Mouse (Mus musculus) hindbrain, embryonic 10.5 days (tissue): ENCODE data around the gene Kcnk2. TPM values are rescaled to one million over a fixed set of nuclear protein-coding genes. Genes with fewer than 3 reads are reported as not detected.
A peak's percentile ranks its signal among the peaks of the same experiment; 100 is the strongest.
"Not testable (repeated sequence)": the region's sequence is repeated elsewhere in the genome, so short reads cannot be mapped to it uniquely, and the experiment has no call there.

Experiments used
- DNase-seq: peaks from one replicate; pipeline ENCODE4 v3.0.0-alpha.2; 2017; ENCODE audit warnings: low spot score
- H3K27ac ChIP-seq: fragments of 300-500 bp; sonication (generic); 2 replicates; pipeline ENCODE4 v1.5.1; 2016; ENCODE audit warnings: mild to moderate bottlenecking, moderate library complexity
- H3K27me3 ChIP-seq: fragments of 300-500 bp; sonication (generic); 2 replicates; pipeline ENCODE4 v1.6.1; 2016; ENCODE audit warnings: mild to moderate bottlenecking; ENCODE audit not compliant: poor library complexity, insufficient read depth, severe bottlenecking
- H3K36me3 ChIP-seq: fragments of 300-500 bp; sonication (generic); 2 replicates; pipeline ENCODE4 v1.6.1; 2016; ENCODE audit warnings: mild to moderate bottlenecking, moderate library complexity
- H3K4me1 ChIP-seq: fragments of 300-500 bp; sonication (generic); replicated peaks from 2 replicates; pipeline ENCODE4 v1.6.1; 2016; ENCODE audit warnings: mild to moderate bottlenecking
- H3K4me3 ChIP-seq: fragments of 300-500 bp; sonication (generic); 2 replicates; pipeline ENCODE4 v1.5.1; 2016; ENCODE audit warnings: mild to moderate bottlenecking, moderate library complexity
- H3K9me3 ChIP-seq: fragments of 300-500 bp; sonication (generic); 2 replicates; pipeline ENCODE4 v1.6.1; 2016; ENCODE audit warnings: mild to moderate bottlenecking, moderate library complexity
- WGBS: fragments of 180-500 bp; shearing (Covaris S2); methylation state at CpG from one replicate; pipeline ENCODE4 v1.1.7; 2016; 5-methylcytosine and 5-hydroxymethylcytosine counted together
- polyA plus RNA-seq: library from polyadenylated mRNA; unstranded; fragments of >200 nt; fragmentation: Nextera tagmentation; extraction: Ambion mirVana; gene quantifications from 2 replicates; pipeline ENCODE4 v1.2.1, GENCODE M21; 2016

Kcnk2 gene
- polyA plus RNA-seq, 1 experiment from 2014 or later: 3.2 TPM

DNA sequence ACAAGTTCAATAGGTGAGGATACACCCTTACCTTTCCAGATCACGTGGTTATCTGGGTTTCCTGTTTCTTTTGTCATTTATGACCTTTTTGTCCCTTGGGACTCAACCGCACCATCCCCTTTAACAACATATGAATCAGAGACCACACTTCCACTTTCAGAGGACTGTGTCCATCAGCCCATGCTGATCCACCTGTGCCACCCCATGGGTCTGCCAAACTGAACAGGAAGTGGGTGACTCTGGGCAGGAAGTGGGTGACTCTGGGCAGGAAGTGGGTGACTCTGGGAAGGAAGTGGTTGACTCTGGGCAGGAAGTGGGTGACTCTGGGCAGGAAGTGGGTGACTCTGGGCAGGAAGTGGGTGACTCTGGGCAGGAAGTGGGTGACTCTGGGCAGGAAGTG is 158.9 kb downstream of the Kcnk2 start:
- H3K9me3 ChIP-seq, H3K36me3 ChIP-seq, H3K27me3 ChIP-seq, DNase-seq, H3K4me3 ChIP-seq, H3K27ac ChIP-seq, H3K4me1 ChIP-seq: not testable (repeated sequence)
- WGBS: 81% methylated on average over 2 of the region's 2 CpGs

DNA sequence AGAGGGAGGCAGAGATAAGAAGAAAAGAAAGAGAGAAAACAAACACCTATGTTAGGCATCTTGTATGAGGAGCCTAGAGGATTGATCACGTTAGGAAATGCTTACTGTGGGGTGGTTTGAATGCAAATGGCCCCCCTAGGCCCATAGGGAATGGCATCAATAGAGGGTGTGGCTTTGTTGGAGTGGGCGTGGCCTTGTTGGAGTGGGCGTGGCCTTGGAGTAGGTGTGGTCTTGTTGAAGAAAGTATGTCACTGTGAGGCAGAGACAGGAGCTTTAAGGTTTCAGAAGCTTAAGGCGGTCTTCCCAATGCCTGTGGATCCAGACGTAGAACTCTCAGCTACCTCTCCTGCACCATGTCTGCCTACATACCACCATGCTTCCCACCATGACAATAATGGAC is 166.8 kb downstream of the Kcnk2 start:
- Histone ChIP-seq H3K27ac (no peak overlapping the region), H3K36me3 (no peaks in the 10 kb centered on the region), H3K9me3 (no peaks in the 10 kb centered on the region), H3K4me3 (no peak overlapping the region), H3K27me3 (no peaks in the 10 kb centered on the region), H3K4me1 (no peaks in the 10 kb centered on the region)
- 60% methylated on average over 5 of the region's 5 CpGs for WGBS
- no peak for DNase-seq

DNA sequence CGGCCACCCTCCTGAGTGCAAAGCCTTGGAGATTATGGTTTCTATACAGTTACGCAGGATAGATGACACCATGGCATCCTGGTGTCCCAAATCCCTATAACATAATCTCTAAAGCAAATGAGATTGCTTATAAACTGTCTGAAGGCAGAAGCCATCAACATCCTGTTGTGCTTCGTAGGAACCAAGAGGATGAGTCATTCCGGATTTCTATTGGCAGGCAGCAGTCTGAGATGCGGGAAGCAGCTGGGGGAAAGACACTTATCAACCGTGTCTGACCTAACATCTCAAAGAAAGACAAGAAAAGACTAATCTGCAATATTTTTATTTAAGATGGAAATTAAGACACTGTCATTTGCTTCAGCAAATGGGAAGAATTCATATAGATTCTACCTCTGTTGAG is 169.2 kb downstream of the Kcnk2 start:
- WGBS: 87% methylated on average over 6 of the region's 6 CpGs
- DNase-seq: no peak
- no peaks in the 10 kb centered on the region for H3K27me3 ChIP-seq
- H3K36me3 ChIP-seq: no peaks in the 10 kb centered on the region
- no peak overlapping the region for H3K4me3 ChIP-seq
- H3K4me1 ChIP-seq: peaks cover 12% of the 10 kb centered on the region
- no peaks in the 10 kb centered on the region for H3K9me3 ChIP-seq
- no peak overlapping the region for H3K27ac ChIP-seq

DNA sequence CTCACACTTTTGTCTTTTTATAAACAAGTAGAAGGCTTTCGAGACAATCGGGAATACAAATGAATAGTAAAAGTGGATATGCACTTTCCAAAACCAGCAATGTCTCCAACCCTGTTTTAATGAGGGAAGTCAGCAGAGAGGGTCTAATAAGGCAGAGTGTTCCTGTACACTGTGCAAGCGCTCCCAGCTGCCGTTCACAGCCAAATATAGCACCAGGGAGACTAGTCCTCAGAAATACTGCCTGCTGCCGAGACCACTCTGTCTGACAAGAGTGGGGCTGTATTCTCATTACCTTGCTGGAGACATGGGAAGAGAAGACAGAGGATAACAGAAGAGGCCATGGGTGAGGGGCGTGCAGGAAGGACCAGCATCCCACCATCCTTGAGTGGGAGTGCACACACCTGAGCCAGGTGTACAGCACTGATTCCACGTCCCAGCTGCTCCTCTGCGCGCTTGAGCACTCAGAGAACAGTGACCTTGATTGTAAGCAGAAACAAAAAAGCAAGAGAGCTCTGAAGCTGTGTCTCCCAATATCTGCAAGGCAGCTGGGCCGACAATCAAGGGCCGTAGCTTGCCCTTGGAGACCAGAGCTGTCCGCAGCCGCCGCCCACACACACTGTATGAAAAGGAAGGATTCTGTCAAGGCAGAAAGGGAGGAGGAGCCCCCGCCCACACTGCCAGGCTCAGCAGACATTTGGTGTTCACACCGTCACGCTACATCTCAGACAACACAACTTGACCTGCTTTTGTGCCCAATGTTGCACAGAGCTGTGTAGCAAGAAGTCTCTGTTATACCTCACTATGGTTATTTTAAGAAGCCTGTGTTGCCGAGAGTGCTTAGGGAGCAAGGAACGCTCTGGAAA is 173.6 kb downstream of the Kcnk2 start:
- 67% methylated on average over 19 of the region's 19 CpGs for WGBS
- peak overlapping the region; percentile 23; the same call in 1 of the 2 replicates for H3K27ac ChIP-seq
- no peaks in the 10 kb centered on the region for H3K9me3 ChIP-seq
- H3K4me3 ChIP-seq: no peak overlapping the region
- H3K27me3 ChIP-seq: no peaks in the 10 kb centered on the region
- peaks cover 12% of the 10 kb centered on the region for H3K4me1 ChIP-seq
- H3K36me3 ChIP-seq: no peaks in the 10 kb centered on the region
- peak; percentile 16 for DNase-seq

DNA sequence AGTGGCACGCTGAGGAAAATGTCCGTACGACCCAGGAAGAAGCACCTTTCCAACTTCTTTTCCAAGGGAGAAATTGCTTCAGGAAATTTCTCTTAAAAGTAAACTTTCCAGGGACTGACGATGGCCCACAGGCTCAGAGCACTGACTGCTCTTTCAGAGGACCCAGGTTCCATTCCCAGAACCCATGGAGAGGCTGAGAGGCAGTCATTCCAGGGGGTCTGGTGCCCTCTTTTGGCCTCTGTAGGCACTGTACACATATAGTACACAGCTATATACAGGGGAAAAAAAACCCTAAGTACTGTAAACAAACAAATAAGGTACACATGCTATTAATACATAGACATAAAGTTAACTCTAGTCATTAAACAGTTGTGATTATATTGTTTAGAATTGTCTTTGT is 174.6 kb downstream of the Kcnk2 start:
- 62% methylated on average over 4 of the region's 4 CpGs for WGBS
- H3K9me3 ChIP-seq: no peaks in the 10 kb centered on the region
- H3K36me3 ChIP-seq: no peaks in the 10 kb centered on the region
- peaks cover 12% of the 10 kb centered on the region for H3K4me1 ChIP-seq
- DNase-seq: no peak
- no peaks in the 10 kb centered on the region for H3K27me3 ChIP-seq
- no peak overlapping the region for H3K4me3 ChIP-seq
- H3K27ac ChIP-seq: no peak overlapping the region

DNA sequence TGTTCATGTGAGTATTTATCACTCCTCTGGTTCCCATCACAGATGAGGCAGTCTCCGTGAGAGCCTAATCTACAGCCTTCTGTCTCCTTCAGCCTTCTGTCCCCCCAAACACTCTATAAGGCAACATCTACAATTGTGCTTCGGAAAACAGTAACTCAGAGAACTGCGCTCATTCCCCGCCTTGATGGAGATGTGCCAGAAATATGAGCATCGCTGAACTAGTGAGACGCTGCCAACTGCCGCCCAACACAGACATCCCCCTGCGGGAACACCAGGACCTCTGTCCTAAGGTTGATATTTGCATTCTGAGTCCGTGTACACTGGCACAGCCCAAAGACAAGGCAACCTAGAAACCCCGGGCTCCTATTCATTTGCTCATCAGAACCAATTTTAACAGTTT is 183.0 kb downstream of the Kcnk2 start:
- DNase-seq: no peak
- no peaks in the 10 kb centered on the region for H3K4me1 ChIP-seq
- WGBS: 85% methylated on average over 10 of the region's 10 CpGs
- no peak overlapping the region for H3K4me3 ChIP-seq
- H3K9me3 ChIP-seq: no peaks in the 10 kb centered on the region
- H3K27ac ChIP-seq: no peak overlapping the region
- H3K27me3 ChIP-seq: no peaks in the 10 kb centered on the region
- H3K36me3 ChIP-seq: no peaks in the 10 kb centered on the region

DNA sequence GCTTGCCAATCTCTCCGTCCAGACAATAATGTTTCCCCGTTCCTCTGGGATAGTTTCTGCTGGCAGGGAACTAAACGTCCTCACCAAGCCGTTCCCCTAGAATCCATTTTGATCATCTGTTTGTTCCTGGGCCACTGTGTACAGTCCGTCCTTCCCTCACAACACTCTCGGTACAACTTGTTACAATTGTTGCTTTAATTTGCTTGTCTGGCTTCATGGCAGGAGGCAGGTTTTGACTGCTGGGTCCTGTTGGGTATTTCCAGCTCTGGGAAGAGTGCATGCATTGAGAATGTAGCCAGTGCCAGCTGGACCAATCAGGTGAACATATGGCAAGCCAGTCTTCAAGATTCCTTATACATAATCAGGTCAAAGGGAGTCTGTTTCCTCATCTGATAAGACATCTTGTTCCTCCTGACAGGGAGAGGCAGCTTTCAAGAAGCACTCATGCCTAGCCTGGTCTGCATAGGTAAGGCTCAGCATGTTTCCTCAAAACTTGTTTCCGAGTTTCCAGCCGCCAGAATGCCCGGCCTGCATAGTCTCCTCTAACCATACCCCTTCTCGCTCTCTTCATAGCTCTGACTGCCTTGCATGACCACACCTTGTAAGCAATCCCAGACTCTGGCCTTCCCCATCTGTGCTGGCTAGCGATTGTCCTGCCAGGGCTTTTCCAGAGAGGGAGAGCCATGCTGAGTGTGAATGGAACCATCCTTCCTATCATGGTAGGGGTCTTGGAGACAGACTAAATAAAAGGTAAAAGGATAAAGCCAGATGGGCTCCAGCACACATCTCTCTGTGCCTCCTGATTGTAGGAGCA is 184.1 kb downstream of the Kcnk2 start:
- no peak for DNase-seq

DNA sequence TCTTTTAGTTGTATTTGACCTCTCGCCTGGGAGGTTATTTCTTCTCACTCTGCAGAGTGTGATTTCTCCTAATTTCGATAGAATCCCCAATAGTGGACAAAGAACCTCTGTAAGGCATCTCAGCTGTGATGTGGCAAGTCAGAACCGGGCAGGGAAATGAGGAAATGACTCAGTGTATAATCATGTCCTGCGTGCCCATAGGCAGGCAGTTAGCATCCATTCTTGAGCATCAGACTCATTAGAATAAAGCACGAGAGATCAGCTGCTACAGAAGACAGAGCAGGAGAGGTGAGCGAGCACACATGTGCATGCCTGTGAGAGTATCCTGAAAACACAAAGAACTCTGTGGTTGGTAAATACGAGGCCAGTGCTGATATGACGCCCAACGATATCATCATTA is 186.9 kb downstream of the Kcnk2 start:
- H3K27me3 ChIP-seq: no peaks in the 10 kb centered on the region
- no peak overlapping the region for H3K4me3 ChIP-seq
- peaks cover 6% of the 10 kb centered on the region; the same call in 1 of the 2 replicates for H3K9me3 ChIP-seq
- no peak overlapping the region for H3K27ac ChIP-seq
- DNase-seq: no peak
- no peaks in the 10 kb centered on the region for H3K36me3 ChIP-seq
- 80% methylated on average over 9 of the region's 9 CpGs for WGBS
- H3K4me1 ChIP-seq: no peaks in the 10 kb centered on the region

More for the DNA sequence above, 184.1 kb downstream of the Kcnk2 start:
- H3K9me3 ChIP-seq: no peaks in the 10 kb centered on the region
- WGBS: 86% methylated on average over 11 of the region's 11 CpGs
- H3K27ac ChIP-seq: no peak overlapping the region
- H3K27me3 ChIP-seq: no peaks in the 10 kb centered on the region
- H3K36me3 ChIP-seq: no peaks in the 10 kb centered on the region
- no peaks in the 10 kb centered on the region for H3K4me1 ChIP-seq
- no peak overlapping the region for H3K4me3 ChIP-seq

DNA sequence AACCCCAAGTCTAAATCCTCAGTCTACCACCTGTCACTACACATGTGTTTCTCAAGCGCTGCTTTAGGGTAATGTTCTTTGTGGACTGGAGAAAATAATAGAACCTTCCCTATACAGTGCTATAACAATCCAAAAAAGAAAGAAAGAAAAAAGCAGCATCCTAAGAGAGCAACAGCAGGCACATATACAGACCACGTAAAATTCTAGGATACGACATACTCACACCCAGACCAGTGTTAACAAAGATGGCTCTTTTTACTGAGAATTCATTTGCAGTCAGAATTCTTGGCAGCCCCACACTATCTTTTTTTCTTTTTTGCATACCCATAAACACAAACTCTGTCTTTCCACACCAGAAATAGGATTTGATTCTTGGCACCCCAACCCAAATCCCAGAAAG is 187.6 kb downstream of the Kcnk2 start:
- DNase-seq: no peak
- Histone ChIP-seq H3K4me1 (peaks cover 6% of the 10 kb centered on the region), H3K27ac (no peak overlapping the region), H3K27me3 (no peaks in the 10 kb centered on the region), H3K4me3 (no peak overlapping the region), H3K9me3 (peaks cover 6% of the 10 kb centered on the region; the same call in 1 of the 2 replicates), H3K36me3 (no peaks in the 10 kb centered on the region)
- 92% methylated on average over 3 of the region's 3 CpGs for WGBS

DNA sequence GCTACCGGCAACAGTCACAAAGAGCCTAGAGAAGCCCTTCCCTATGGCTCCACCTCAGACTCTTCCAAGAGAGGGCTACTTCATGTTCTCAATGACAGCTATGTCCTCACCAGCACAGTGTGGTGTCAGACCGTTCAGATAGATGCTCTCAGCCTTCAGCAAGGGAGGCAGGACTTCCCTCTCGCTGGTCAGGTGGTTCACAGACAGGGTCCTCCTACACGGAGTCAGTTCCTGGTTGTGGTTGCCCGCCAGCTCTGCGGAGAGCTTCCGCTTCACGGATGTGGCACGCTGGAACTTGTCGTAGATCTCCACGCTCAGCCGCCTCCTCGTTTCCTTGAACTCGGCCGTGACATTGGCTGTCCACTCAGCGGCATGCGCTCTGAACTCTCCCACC is 192.4 kb downstream of the Kcnk2 start:
- Histone ChIP-seq H3K4me3 (no peak overlapping the region), H3K9me3 (peaks cover 6% of the 10 kb centered on the region; the same call in 1 of the 2 replicates), H3K36me3 (no peaks in the 10 kb centered on the region), H3K4me1 (peaks cover 17% of the 10 kb centered on the region), H3K27me3 (no peaks in the 10 kb centered on the region), H3K27ac (peak overlapping the region; percentile 79)
- peak; percentile 28 for DNase-seq
- 87% methylated on average over 17 of the region's 17 CpGs for WGBS

DNA sequence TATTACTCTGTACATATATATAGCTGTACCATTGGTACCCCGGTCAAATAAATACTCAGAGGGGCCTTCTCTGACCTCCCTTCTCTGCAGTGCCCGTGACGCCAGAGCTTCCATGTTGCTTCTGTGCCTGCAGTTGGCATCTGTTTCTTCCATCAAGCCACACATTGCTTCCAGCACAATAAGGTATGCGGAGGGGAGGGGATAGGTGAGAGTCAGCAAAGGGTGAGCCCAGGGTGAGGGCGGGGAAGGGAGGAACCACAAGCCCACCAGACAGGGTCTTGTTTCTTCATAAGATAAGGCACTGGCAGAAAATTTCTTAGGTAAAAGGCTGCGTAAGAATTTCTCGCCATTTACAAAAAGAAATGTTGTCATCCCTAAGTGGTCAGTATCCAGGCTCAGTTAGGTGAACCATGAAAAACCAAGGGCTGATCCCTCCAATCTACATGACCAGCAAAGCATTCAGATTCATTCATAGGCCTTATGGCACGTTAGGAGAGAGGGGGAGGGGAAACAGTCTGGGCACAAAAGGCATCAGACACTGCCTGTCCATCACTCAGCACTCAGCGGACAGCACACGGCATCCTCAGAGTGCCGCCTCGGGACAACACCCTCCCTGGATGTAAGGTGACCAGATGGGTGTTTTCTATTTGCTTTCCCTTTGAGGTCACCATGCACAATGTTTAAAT is 192.9 kb downstream of the Kcnk2 start:
- Histone ChIP-seq H3K27me3 (no peaks in the 10 kb centered on the region), H3K4me3 (no peak overlapping the region), H3K27ac (peak overlapping the region; percentile 79), H3K36me3 (no peaks in the 10 kb centered on the region), H3K4me1 (peaks cover 18% of the 10 kb centered on the region), H3K9me3 (peaks cover 6% of the 10 kb centered on the region; the same call in 1 of the 2 replicates)
- 55% methylated on average over 12 of the region's 12 CpGs for WGBS
- peak; percentile 35 for DNase-seq

DNA sequence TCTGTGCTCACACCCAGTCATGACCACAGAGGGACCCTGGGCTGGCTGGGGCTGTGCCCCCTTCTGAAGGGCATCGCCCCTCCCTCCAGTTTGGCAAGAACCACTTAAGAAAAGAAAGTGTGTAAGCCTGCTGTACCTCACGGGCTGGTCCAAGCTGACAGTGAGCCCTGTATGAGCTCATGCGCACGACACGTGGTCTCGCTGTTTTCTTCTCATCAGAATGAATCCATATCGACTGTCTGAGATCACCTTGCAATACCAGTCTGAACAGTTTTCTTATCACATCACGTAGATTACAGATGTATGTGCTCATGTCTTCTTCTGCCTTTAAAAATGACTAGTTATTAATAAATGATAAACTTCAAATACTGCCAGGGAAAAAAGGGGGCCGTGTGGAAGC is 193.5 kb downstream of the Kcnk2 start:
- peak overlapping the region; percentile 79; the same call in 1 of the 2 replicates for H3K27ac ChIP-seq

More for the DNA sequence above, 193.5 kb downstream of the Kcnk2 start:
- Histone ChIP-seq H3K4me1 (peaks cover 23% of the 10 kb centered on the region), H3K36me3 (no peaks in the 10 kb centered on the region), H3K9me3 (peaks cover 6% of the 10 kb centered on the region; the same call in 1 of the 2 replicates), H3K27me3 (no peaks in the 10 kb centered on the region), H3K4me3 (no peak overlapping the region)
- WGBS: 89% methylated on average over 9 of the region's 9 CpGs
- DNase-seq: no peak
